Mouse (Mus musculus): Measurements from ENCODE around the gene Setd1b. TPM values are rescaled to one million over a fixed set of nuclear protein-coding genes. Genes with fewer than 3 reads are reported as not detected.

Gene Setd1b
- total RNA-seq, 1 experiment from 2014 or later = 25.5 TPM

GRCm38 (mm10) chr5:123140694-123141554 is 1.1 kb upstream of the Setd1b start:
- DNase-seq = peak; percentile 94

- peak; percentile 76 for DNase-seq
Observed at GRCm38 (mm10) chr5:123141555-123142160, 335 bp upstream of the Setd1b start.

GRCm38 (mm10) chr5:123143251-123143970 is 1.4 kb downstream of the Setd1b start:
- DNase-seq = peak; percentile 58

GRCm38 (mm10) chr5:123143971-123144745 is 2.2 kb downstream of the Setd1b start:
- no peak for DNase-seq

GRCm38 (mm10) chr5:123144746-123145590 is 3.0 kb downstream of the Setd1b start:
- no peak for DNase-seq

GRCm38 (mm10) chr5:123146357-123146756 is 4.4 kb downstream of the Setd1b start:
- DNase-seq = no peak

- no peak for DNase-seq
Observed at GRCm38 (mm10) chr5:123147569-123147968, 5.6 kb downstream of the Setd1b start.

- DNase-seq = no peak
Observed at GRCm38 (mm10) chr5:123148073-123148722, 6.2 kb downstream of the Setd1b start.

GRCm38 (mm10) chr5:123149451-123150400 is 7.7 kb downstream of the Setd1b start:
- peak; percentile 97 for DNase-seq

- no peak for DNase-seq
Observed at GRCm38 (mm10) chr5:123150641-123151040, 8.6 kb downstream of the Setd1b start.

- DNase-seq = peak; percentile 56
Observed at GRCm38 (mm10) chr5:123151077-123151476, 9.1 kb downstream of the Setd1b start.

GRCm38 (mm10) chr5:123151707-123152362 is 9.8 kb downstream of the Setd1b start:
- DNase-seq = no peak

GRCm38 (mm10) chr5:123152901-123153300 is 10.9 kb downstream of the Setd1b start:
- no peak for DNase-seq

- DNase-seq = peak; percentile 80
Observed at GRCm38 (mm10) chr5:123155425-123155824, 13.4 kb downstream of the Setd1b start.

GRCm38 (mm10) chr5:123156763-123157162 is 14.8 kb downstream of the Setd1b start:
- peak; percentile 64 for DNase-seq

GRCm38 (mm10) chr5:123157972-123158371 is 16.0 kb downstream of the Setd1b start:
- no peak for DNase-seq

GRCm38 (mm10) chr5:123159446-123159845 is 17.5 kb downstream of the Setd1b start:
- DNase-seq = peak; percentile 85

- no peak for DNase-seq
Observed at GRCm38 (mm10) chr5:123159866-123160265, 17.9 kb downstream of the Setd1b start.

- DNase-seq = peak; percentile 85
Observed at GRCm38 (mm10) chr5:123160341-123160740, 18.3 kb downstream of the Setd1b start.
